Mouse (Mus musculus) hindbrain, embryonic 15.5 days (tissue): Measurements from ENCODE around the gene Il1f9. TPM values are rescaled to one million over a fixed set of nuclear protein-coding genes. Genes with fewer than 3 reads are reported as not detected.
A peak's percentile ranks its signal among the peaks of the same experiment; 100 is the strongest.
"Not testable (repeated sequence)": the region's sequence is repeated elsewhere in the genome, so short reads cannot be mapped to it uniquely, and the experiment has no call there.

Experiments
- ATAC-seq: fragments of 200-750 bp; cut with Nextera tagmentation; 2 replicates; pipeline ENCODE4 v1.8.0; 2017; ENCODE audit warnings: low read depth, moderate number of reproducible peaks, moderate TSS enrichment; ENCODE audit not compliant: low FRiP score
- H3K27ac ChIP-seq: fragments of 300-500 bp; sonication (generic); replicated peaks from 2 replicates; pipeline ENCODE4 v1.5.1; 2015; ENCODE audit warnings: mild to moderate bottlenecking, inconsistent platforms
- H3K27me3 ChIP-seq: fragments of 300-500 bp; sonication (generic); 2 replicates; pipeline ENCODE4 v1.6.1; 2015; ENCODE audit warnings: control low read depth, inconsistent platforms
- H3K36me3 ChIP-seq: fragments of 300-500 bp; sonication (generic); 2 replicates; pipeline ENCODE4 v1.6.1; 2015; ENCODE audit warnings: control low read depth, inconsistent platforms
- H3K4me1 ChIP-seq: fragments of 300-500 bp; sonication (generic); replicated peaks from 2 replicates; pipeline ENCODE4 v1.6.1; 2015; ENCODE audit warnings: control low read depth, inconsistent platforms
- H3K4me2 ChIP-seq: fragments of 300-500 bp; sonication (generic); 2 replicates; pipeline ENCODE4 v1.6.1; 2015; ENCODE audit warnings: moderate library complexity, mild to moderate bottlenecking, inconsistent platforms
- H3K4me3 ChIP-seq: fragments of 300-500 bp; sonication (generic); 2 replicates; pipeline ENCODE4 v1.5.1; 2015; ENCODE audit warnings: mild to moderate bottlenecking, inconsistent platforms
- H3K9ac ChIP-seq: fragments of 300-500 bp; sonication (generic); 2 replicates; pipeline ENCODE4 v1.6.1; 2015; ENCODE audit warnings: inconsistent platforms
- H3K9me3 ChIP-seq: fragments of 300-500 bp; sonication (generic); 2 replicates; pipeline ENCODE4 v1.6.1; 2016; ENCODE audit warnings: control low read depth, inconsistent platforms
- WGBS: fragments of 180-500 bp; shearing (Covaris S2); methylation state at CpG from one replicate; pipeline ENCODE4 v1.1.7; 2015; 5-methylcytosine and 5-hydroxymethylcytosine counted together
- polyA plus RNA-seq: library from polyadenylated mRNA; unstranded; fragments of >200 nt; fragmentation: Nextera tagmentation; extraction: Ambion mirVana; gene quantifications from 2 replicates; pipeline ENCODE4 v1.2.1, GENCODE M21; 2015

The Il1f9 gene
- not detected in 2 replicates for polyA plus RNA-seq

- Histone ChIP-seq H3K27me3 (no peaks in the 10 kb centered on the region), H3K36me3 (no peaks in the 10 kb centered on the region), H3K4me3 (no peak within 1 kb of the TSS), H3K4me2 (no peak within 1 kb of the TSS), H3K27ac (no peak within 1 kb of the TSS), H3K9ac (no peak within 1 kb of the TSS), H3K9me3 (no peaks in the 10 kb centered on the region), H3K4me1 (no peaks in the 10 kb centered on the region)
- 93% methylated on average over 1 of the region's 1 CpGs for WGBS
- ATAC-seq: no peak
Measured at GRCm38 (mm10) chr2:24186176-24186575, at the start of gene Il1f9. Il1f9 (plus strand) TSS chr2:24186476.

DNA sequence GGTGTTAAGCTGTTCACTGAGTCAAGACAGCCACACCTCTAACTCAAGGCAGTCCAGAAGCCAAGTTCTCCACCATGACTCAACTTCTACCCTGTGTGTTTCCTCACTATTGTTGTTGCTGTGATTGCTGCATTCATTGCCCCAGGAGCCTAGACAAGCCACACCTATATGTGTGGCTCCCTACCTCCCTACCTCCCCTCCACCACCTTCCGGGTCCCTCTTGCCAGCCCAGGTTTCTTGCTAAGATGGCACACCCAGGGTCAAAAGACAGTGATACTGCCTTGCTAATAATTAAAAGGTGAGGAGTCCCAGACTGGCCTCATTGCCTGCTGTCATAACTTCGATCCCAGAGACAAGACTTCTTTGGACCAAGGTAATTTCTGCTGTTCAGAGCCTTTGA, 33.4 kb upstream of the Il1f9 start, which contains the start of gene Il1f8:
Il1f8 (plus strand) TSS at position 301 of the 400 bp plus-strand sequence.
- 91% methylated on average over 2 of the region's 2 CpGs for WGBS
- H3K4me3 ChIP-seq: no peak within 1 kb of the TSS
- ATAC-seq: no peak
- no peak within 1 kb of the TSS for H3K4me2 ChIP-seq
- H3K9me3 ChIP-seq: no peaks in the 10 kb centered on the region
- no peak within 1 kb of the TSS for H3K27ac ChIP-seq
- H3K9ac ChIP-seq: no peak within 1 kb of the TSS
- no peaks in the 10 kb centered on the region for H3K4me1 ChIP-seq
- H3K27me3 ChIP-seq: no peaks in the 10 kb centered on the region
- no peaks in the 10 kb centered on the region for H3K36me3 ChIP-seq

GRCm38 (mm10) chr2:24181683-24182331, 4.5 kb upstream of the Il1f9 start:
- ATAC-seq: peak; percentile 93
- not testable (repeated sequence) for H3K4me3 ChIP-seq
- WGBS: 12% methylated on average over 14 of the region's 14 CpGs

DNA sequence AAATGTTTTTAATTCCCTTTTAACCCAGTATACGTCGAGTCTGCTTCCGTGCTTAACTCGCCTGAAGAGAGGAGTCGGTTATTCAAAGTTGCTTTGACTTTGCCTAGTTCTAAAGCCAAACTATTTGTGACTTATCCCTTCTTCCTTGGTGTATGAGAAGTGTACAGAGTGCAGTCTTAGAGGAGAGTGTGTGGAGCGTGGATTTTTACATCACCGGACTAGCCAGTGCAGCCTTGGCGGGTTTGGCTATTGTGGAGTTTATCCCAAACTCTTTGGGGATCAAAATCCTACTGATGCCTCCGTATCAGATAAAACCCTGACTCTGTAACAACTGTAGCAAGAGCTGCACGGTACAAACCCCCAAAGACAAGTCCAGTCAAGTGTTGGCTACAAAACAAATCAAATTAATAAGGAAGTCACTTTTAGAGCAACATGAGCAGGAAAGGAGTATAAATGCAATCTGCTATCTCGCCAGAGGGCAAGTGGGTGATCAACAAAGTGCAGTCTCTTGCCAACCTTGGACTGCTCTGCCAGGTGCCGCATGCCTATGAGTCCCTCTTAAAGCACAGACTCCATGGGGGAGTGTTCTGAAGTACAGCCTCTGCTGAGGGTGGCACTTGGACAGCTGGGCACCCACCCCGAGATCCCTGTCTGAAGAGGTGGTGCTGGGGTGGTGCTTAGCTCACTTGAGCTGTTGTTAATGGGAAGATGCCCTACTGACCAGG, 3.7 kb upstream of the Il1f9 start:
- 69% methylated on average over 13 of the region's 13 CpGs for WGBS
- not testable (repeated sequence) for H3K9ac ChIP-seq

More at GRCm38 (mm10) chr2:24181683-24182331, 4.5 kb upstream of the Il1f9 start:
- not testable (repeated sequence) for H3K27ac ChIP-seq, H3K27me3 ChIP-seq, H3K36me3 ChIP-seq, H3K9me3 ChIP-seq, H3K4me1 ChIP-seq
- H3K9ac ChIP-seq: peak overlapping the region; percentile 14; the same call in 1 of the 2 replicates
- peak overlapping the region; percentile 35 for H3K4me2 ChIP-seq

GRCm38 (mm10) chr2:24184092-24184491, 2.2 kb upstream of the Il1f9 start:
- H3K27me3 ChIP-seq, H3K36me3 ChIP-seq, H3K4me1 ChIP-seq, H3K4me3 ChIP-seq, ATAC-seq, H3K9me3 ChIP-seq, H3K27ac ChIP-seq, H3K9ac ChIP-seq, H3K4me2 ChIP-seq: not testable (repeated sequence)

More for the DNA sequence above, 3.7 kb upstream of the Il1f9 start:
- H3K4me3 ChIP-seq, H3K36me3 ChIP-seq, H3K27me3 ChIP-seq, H3K9me3 ChIP-seq, H3K4me1 ChIP-seq, H3K27ac ChIP-seq: not testable (repeated sequence)
- H3K4me2 ChIP-seq: peak overlapping the region; percentile 35
- ATAC-seq: peak; percentile 59; the same call in 1 of the 2 replicates

GRCm38 (mm10) chr2:24187585-24187984, 1.3 kb downstream of the Il1f9 start:
- Histone ChIP-seq H3K36me3 (no peaks in the 10 kb centered on the region), H3K4me1 (no peaks in the 10 kb centered on the region), H3K9me3 (no peaks in the 10 kb centered on the region), H3K27ac (no peak overlapping the region), H3K4me2 (no peak overlapping the region), H3K9ac (no peak overlapping the region), H3K4me3 (no peak overlapping the region), H3K27me3 (no peaks in the 10 kb centered on the region)
- WGBS: 89% methylated on average over 6 of the region's 6 CpGs
- ATAC-seq: no peak

DNA sequence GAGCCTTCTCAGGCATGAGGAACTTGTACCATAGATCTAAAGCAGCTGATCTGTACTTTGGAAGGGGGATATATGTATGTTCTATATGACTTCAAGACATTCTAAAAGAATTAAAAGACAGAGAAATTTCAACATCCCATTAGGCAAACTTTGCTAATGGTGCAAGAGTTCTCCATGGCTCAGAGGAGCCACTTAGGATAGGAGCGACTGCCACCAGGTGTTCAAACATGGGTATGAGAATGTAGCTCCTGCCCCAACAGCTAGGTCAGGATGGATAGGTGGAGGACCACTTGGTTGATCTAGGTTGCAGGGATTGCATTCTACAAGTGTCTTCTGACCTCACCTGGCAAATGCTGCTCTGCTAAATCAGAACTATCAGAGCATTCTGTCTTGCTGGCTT, 1.9 kb downstream of the Il1f9 start:
- no peak overlapping the region for H3K4me2 ChIP-seq
- H3K36me3 ChIP-seq: no peaks in the 10 kb centered on the region
- H3K27me3 ChIP-seq: no peaks in the 10 kb centered on the region
- no peak for ATAC-seq
- no peaks in the 10 kb centered on the region for H3K9me3 ChIP-seq
- 70% methylated on average over 1 of the region's 1 CpGs for WGBS
- no peak overlapping the region for H3K4me3 ChIP-seq
- H3K27ac ChIP-seq: no peak overlapping the region
- H3K9ac ChIP-seq: no peak overlapping the region
- H3K4me1 ChIP-seq: no peaks in the 10 kb centered on the region

DNA sequence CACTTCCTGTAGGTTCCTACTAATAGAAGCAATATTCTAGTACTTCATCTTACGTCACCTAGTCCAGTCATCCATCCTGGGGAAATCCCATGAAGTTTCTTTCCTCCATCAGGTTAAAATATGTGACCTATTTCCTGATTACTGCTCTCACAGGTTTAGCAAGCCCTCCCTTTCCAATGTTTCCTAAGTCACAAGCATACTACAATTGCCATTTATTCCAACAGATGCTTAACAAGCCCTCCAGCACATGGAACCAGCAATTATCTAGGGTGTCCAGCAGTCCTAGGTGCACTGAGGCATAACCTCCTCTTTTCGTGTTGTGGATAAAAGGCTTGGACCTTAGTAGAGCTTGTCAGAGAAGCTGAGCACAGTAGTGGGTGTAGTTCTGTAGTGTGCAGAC, 28.8 kb downstream of the Il1f9 start, which contains the start of gene Il1f6:
Il1f6 (plus strand) TSS at position 301 of the 400 bp plus-strand sequence.
- H3K9ac ChIP-seq: no peak within 1 kb of the TSS
- no peaks in the 10 kb centered on the region for H3K4me1 ChIP-seq
- no peaks in the 10 kb centered on the region for H3K27me3 ChIP-seq
- no peaks in the 10 kb centered on the region for H3K9me3 ChIP-seq
- no peak within 1 kb of the TSS for H3K27ac ChIP-seq
- no peak for ATAC-seq
- WGBS: 88% methylated on average over 2 of the region's 2 CpGs
- H3K36me3 ChIP-seq: no peaks in the 10 kb centered on the region
- no peak within 1 kb of the TSS for H3K4me3 ChIP-seq
- H3K4me2 ChIP-seq: no peak within 1 kb of the TSS

DNA sequence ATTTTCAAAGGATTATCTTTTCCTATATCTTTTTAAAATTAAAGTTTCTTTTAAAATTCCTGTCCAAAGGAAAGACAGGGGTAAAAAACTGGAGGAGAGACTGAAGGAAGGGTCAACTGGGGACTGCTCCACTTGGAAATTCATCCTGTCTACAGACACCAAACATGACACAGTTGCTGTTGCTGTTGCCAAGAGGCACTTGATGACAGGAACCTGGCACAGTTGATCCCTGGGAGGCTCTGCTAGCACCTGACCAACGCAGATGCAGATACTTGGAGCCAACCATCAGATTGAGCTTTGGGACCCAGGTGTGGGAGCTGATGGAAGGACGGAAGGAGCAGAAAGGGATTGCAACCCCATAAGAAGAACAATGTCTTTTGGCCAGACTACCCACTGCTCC, 40.9 kb downstream of the Il1f9 start:
- Histone ChIP-seq H3K36me3 (no peaks in the 10 kb centered on the region), H3K9ac (no peak overlapping the region), H3K27me3 (no peaks in the 10 kb centered on the region), H3K27ac (no peak overlapping the region), H3K9me3 (no peaks in the 10 kb centered on the region), H3K4me1 (no peaks in the 10 kb centered on the region), H3K4me2 (no peak overlapping the region), H3K4me3 (no peak overlapping the region)
- 70% methylated on average over 2 of the region's 2 CpGs for WGBS
- no peak for ATAC-seq

Other genes with a start within 250 kb of the Il1f9 start
- gene Hnmt, start 137.1 kb upstream of the Il1f9 start, polyA plus RNA-seq: 11.6 and 13.6 TPM in 2 replicates
- not detected in 2 replicates for gene Tbpl2, start 89.9 kb upstream of the Il1f9 start, polyA plus RNA-seq
- not detected in 2 replicates for gene Il1f8, start 33.3 kb upstream of the Il1f9 start, polyA plus RNA-seq
- gene Il1f6, start 28.9 kb downstream of the Il1f9 start, polyA plus RNA-seq: not detected in 2 replicates
- not detected in 2 replicates for gene Il1f5, start 90.5 kb downstream of the Il1f9 start, polyA plus RNA-seq
- not detected in 2 replicates for gene Il1f10, start 104.7 kb downstream of the Il1f9 start, polyA plus RNA-seq
- 0.80 TPM in 1 of 2 replicates, not detected in the other for gene Il1rn, start 150.4 kb downstream of the Il1f9 start, polyA plus RNA-seq
- gene Psd4, start 181.1 kb downstream of the Il1f9 start, polyA plus RNA-seq: 0.81 and 0.86 TPM in 2 replicates